Mouse (Mus musculus): Measurements from ENCODE around the gene Bbip1.

DNA sequence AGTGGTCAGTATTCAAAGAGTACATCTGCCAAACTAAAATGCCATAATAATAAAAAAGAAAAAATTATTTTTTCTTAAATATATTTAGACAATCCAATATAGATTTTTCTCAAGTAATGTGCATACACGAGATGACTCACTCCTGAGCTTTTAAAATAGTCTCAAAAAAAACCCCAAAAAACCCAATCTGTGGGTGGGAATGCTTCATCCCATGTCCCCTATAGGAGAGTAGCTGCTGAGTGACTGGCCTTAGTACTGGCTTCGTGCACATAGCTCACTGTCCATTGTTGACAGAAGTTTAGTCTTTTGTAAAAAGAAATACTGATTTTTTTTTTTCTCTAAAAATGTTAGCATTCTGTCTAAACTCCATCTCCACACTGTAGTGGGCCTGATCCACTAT is 46.1 kb upstream of the Bbip1 start:
- TF ChIP-seq CTCF (IDR thresholded peaks at IDR 0.05) = no peak
- TF ChIP-seq EP300 (IDR thresholded peaks at IDR 0.05) = no peak

Data from lung, postnatal 0 days (tissue).